Mouse (Mus musculus): Measurements from ENCODE around the gene Scd4.
"Not testable (repeated sequence)": the region's sequence is repeated elsewhere in the genome, so short reads cannot be mapped to it uniquely, and the experiment has no call there.

The Scd4 gene

GRCm38 (mm10) chr19:44317391-44317790 lies 15.5 kb upstream of the Scd4 start:
- no peak for DNase-seq (ENCODE audit: low spot score)

DNA sequence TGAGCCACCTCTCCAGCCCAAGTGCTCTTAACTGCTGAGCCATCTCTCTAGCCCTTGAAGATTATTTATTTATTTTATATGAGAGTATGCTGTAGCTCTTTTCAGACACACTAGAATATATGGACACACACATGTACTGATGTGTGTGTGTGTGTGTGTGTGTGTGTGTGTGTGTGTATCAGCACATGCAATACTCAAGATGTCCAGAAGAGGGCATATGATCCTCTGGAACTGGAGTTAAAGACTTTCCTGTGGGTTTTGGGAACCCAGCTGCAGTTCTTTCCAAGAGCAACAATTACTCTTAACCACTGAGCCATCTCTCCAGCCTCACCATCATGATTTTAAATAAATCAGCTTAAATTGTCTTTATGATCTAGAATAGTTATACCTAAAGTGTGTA lies 14.3 kb upstream of the Scd4 start:
- no peak for DNase-seq (ENCODE audit: low spot score)

DNA sequence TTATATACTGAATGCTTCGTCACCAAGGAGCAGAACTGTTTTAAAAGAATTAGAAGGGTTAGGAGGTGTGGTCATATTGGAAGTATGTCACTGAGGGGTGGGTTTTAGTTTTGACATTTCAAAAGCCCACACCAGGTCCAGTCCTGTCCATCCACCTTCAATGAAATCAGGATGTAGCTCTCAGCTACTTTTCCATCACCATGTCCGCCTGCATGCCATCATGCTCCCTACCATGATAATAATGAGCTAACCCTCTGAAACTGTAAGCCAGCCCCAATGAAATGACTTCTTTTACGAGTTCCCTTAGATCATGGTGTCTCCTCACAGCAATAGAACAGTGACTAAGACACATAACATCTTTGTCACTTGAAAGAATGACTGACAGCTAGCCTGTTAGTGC lies 12.6 kb upstream of the Scd4 start:
- DNase-seq (ENCODE audit: low spot score): no peak

GRCm38 (mm10) chr19:44321201-44321600 lies 11.7 kb upstream of the Scd4 start:
- DNase-seq (ENCODE audit: low spot score): no peak

DNA sequence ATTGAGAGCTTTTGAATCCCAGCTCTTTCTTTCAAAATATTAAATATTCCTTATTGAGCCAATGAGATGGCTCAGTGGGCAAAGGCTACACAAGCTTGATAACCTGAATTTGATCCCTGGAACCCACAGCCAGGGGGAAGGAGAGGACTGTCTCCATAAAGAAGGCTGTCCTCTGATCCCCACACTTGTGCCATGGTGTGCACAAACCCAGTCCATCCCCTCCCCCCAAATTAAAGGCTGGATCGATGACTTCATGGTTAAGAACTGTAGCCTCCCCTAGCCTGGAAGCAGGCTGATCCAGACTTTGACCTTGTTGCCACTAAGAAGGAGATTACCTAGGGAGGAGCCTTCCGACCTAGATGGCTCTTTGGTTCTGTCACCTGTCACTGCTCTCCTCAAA lies 11.3 kb upstream of the Scd4 start:
- no peak for DNase-seq (ENCODE audit: low spot score)

GRCm38 (mm10) chr19:44329566-44329965 lies 3.3 kb upstream of the Scd4 start:
- DNase-seq (ENCODE audit: low spot score): no peak

DNA sequence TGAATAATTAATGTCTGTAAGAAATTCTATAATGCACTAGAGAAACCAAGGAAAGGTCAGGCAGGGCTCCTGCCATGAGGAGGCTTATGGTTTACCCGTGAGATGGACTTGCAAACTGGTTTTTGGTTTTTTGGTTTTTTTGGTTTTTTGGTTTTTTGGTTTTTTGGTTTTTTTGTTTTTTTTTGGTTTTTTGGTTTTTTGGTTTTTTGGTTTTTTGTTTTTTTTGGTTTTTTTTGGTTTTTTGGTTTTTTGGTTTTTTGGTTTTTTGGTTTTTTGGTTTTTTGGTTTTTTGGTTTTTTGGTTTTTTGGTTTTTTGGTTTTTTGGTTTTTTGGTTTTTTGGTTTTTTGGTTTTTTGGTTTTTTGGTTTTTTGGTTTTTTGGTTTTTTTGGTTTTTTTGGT lies 1.8 kb upstream of the Scd4 start:
- not testable (repeated sequence) for DNase-seq (ENCODE audit: low spot score)

GRCm38 (mm10) chr19:44331911-44332310 lies 981 bp upstream of the Scd4 start:
- DNase-seq (ENCODE audit: low spot score): no peak

DNA sequence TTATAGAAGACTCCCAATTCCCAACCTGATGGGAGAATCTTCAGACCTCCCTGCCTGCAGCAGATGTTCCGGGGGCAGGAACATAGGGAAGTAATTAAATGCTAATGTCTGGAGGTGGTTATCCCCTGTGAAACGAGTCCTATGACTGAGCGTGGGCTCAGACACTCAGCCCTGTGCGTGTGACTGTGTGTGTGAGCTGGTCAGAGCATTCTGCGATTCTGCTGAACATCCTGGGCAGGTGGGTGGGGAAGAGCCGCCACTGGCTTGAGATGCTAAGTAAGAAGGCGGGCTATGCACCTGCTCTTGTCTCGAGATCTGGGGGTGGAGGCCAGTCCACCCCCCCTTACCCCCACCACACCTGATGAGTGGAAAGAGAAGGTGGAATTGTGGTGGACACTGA lies 566 bp upstream of the Scd4 start:
- DNase-seq (ENCODE audit: low spot score): no peak

DNA sequence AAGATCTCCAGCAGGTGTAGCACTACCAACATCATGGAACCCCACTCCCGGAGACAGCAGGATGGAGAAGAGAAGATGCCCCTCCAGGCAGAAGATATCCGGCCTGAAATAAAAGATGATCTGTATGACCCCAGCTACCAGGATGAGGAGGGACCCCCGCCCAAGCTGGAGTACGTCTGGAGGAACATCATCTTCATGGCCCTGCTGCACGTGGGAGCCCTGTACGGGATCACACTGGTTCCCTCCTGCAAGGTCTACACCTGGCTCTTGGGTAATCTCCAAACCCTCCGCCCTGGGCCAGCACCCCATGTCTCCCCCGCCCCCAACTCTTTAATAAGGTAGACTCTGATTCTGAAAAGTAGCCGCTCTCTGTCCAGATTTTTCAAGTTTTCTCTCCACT lies 1.1 kb downstream of the Scd4 start:
- DNase-seq (ENCODE audit: low spot score): no peak

DNA sequence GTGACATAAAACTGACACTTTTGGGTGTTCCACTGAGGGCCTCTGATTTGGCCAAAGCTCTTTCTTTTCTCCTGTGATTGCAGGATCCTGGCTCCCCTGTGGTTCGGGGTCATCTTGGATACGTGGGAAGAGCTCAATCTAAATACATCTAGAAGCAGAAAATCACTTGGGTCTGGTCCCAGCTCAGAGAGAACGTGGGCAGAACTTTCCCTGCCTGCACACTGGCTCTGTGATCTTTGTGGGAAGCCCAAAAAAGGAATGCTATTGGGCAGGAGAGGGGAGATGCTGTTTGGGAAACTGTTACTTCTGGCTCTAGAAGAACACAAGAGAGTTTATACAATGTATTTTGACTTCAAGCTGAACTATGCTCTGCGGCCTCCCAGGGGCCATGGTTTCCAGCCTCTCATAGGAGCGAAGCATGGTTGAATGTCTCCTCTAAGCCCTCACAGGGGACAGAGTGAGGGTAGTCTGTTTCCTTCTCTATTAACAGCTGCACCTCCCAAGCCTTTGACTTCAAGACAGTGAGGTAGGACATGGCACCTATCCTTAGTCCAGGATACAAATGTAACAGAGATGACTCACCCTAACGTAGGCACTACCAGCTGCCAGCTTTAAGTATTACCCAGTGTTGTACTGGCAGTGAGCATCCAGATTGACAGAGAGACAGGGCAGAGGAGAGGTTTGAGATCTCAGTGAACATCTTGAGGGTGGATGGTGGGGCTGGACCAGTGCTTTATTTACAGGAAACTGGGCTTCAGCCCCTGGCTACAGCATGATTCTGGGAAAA lies 3.2 kb downstream of the Scd4 start:
- no peak for DNase-seq (ENCODE audit: low spot score)

- no peak for DNase-seq (ENCODE audit: low spot score)
Observed at GRCm38 (mm10) chr19:44349689-44350088, 16.8 kb downstream of the Scd4 start.

DNA sequence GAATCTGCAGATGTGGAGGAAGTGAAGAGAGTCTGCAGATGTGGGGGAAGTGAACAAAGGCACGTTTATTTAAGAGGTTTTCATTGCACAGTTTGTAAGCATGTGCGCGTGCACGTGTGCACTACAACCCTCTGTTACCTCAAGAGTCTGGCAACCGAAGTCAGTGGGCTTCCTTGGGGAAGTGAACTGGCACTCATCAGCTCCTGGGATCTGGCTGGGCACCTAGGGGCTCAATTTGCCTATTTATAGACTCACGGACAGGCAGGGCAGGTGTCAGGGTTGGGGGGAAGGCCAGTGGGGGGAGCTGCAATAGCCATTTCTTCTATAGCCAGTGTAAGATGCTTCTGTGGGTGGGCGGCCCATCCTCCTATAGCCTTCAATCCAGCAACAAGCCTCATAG lies 18.9 kb downstream of the Scd4 start:
- DNase-seq (ENCODE audit: low spot score): no peak

DNA sequence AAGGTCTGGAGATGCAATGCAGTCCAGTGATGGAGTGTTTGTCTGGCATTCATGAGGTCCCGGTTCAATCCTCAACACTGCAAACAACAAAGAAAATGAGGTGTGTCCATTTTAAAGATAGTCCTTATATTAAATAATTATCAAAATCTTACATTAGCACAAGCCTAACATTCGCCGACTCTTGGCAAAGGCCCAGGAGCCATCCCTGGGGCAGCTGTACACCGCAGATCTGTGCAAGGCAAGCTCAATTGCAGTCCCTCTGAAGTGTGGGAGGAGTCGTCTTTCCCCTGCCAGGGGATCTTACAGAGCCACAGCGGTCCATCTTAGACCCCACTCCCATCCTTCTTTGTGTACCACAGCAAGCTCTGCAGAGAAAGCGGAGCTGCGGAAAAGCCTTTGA lies 25.8 kb downstream of the Scd4 start:
- DNase-seq (ENCODE audit: low spot score): no peak

DNA sequence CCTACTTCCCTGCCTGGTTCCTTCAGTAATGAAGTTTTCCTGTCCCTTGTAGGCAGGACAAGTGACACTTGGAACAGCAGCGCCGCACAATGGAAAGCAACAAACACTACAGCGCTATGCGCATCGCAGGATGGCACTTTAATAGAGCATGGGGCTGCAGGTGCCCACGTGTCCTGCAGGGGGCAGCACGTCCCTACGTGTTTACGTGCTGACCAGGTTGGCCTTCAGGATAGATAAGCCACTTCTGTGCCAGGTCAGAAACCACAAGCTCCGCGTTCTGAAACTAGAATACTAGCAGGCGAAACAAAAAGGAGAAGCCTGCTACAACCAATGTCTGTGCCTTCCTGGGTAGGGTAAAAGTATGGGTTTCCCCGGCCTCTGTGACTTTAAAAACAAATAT lies 30.6 kb downstream of the Scd4 start:
- peak; percentile 70 for DNase-seq (ENCODE audit: low spot score)

DNA sequence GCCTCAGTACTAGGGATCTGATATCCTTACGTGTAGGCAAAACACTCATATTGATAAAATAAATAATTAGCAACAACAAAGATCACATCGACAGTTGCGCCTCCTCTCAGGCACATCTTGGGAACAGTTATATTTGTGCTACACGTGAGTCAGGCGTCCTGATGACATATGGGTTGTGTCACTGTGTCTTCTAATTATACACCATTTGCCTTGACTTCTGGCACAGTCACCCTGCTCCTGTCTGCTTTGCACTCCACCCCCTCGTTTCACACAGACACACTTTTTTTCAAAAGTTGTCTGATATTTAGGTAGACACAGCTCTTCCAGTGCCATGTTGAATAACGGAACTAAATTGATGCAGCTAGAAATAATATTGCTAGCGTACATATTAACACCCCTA lies 31.1 kb downstream of the Scd4 start:
- DNase-seq (ENCODE audit: low spot score): no peak

DNA sequence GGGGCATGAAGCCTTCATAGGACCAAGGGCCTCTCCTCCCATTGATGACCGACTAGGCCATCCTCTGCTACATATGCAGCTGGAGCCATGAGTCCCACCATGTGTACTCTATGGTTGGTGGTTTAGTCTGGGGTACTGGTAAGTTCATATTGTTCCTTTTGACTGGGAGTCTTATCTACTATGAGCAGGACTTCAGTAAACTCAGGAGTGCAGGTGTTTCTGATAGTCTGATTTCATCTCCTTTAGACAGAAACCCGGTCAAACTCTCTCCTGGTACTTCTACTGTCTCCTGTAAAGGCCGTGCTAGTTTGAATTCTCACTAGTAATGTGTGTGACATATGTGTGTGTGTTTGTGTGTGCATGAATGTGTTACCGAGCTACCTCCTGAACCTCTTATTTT lies 32.8 kb downstream of the Scd4 start:
- DNase-seq (ENCODE audit: low spot score): no peak

- DNase-seq (ENCODE audit: low spot score): not testable (repeated sequence)
Observed at GRCm38 (mm10) chr19:44367076-44367475, 34.2 kb downstream of the Scd4 start.

- DNase-seq (ENCODE audit: low spot score): no peak
Observed at GRCm38 (mm10) chr19:44369371-44369770, 36.5 kb downstream of the Scd4 start.

- no peak for DNase-seq (ENCODE audit: low spot score)
Observed at GRCm38 (mm10) chr19:44370231-44370630, 37.3 kb downstream of the Scd4 start.

DNA sequence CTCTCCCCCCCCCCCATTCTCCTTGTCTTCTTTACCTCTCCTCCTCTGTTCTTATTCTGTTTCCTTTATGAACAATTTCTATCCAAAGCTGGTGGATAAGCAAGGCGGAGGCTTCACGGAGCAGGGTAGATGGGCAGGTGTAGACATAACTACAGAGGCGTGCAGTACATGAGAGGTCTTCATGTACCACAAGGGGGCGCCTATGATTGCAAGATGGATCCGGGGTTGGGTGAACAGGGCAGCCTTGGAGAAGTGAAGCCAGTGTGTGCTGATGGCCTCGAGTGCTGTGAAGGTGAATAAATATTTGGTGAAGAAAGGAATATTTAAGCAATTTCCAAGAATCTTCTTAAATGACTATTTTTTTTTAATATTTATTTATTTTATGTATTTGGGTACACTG lies 40.1 kb downstream of the Scd4 start:
- peak; percentile 87 for DNase-seq (ENCODE audit: low spot score)

- no peak for DNase-seq (ENCODE audit: low spot score)
Observed at GRCm38 (mm10) chr19:44376511-44376951, 43.6 kb downstream of the Scd4 start.

DNA sequence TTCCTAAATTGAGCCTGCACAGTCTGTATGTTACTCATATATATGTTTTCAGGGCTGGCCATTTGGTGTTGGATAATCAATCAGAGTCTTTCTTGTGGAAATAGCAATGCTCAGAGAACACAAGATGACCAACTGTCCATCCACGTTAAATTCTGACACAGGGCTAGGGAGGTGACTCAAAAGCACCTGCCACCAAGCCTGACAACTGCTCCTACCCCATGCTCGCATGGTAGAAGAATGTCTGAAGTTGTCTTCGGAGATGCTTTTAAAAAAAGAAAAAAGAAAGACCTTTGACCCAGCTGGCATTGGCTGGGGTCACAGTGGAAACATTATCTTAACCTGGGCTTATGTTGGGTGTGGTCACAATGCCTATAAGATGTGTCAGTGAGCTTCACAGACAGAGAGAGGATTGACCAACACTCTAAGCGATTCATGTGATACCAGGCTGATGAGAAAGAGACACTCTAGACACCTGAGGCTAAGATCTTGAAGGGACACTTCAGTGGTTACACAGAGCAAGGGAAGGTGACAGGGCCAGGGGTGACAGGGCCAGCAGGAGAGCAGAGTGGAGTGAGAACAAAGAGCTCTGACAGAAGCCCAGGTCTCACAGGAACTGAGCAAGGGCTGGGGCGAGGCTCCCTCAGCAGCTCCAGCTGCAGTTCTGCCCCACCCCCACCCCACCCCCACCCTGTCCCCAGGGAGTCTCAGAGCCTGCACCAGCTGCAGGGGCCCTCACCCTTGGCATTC lies 44.9 kb downstream of the Scd4 start:
- no peak for DNase-seq (ENCODE audit: low spot score)

GRCm38 (mm10) chr19:44379090-44379489 lies 46.2 kb downstream of the Scd4 start:
- DNase-seq (ENCODE audit: low spot score): no peak
